Mouse (Mus musculus) forebrain, embryonic 12.5 days (tissue): ENCODE measurements around the gene Setd3. TPM values are rescaled to one million over a fixed set of nuclear protein-coding genes. Genes with fewer than 3 reads are reported as not detected.

ENCODE experiments used
- ATAC-seq: fragments of 200-750 bp; cut with Nextera tagmentation; 2 replicates; pipeline ENCODE4 v1.8.0; 2017; ENCODE audit warnings: moderate TSS enrichment; ENCODE audit not compliant: low FRiP score
- H3K27ac ChIP-seq: fragments of 300-500 bp; sonication (generic); 2 replicates; pipeline ENCODE4 v1.5.1; 2016; ENCODE audit warnings: mild to moderate bottlenecking
- H3K27me3 ChIP-seq: fragments of 300-500 bp; sonication (generic); 2 replicates; pipeline ENCODE4 v1.6.1; 2016; ENCODE audit warnings: mild to moderate bottlenecking
- H3K36me3 ChIP-seq: fragments of 300-500 bp; sonication (generic); replicated peaks from 2 replicates; pipeline ENCODE4 v1.6.1; 2016; ENCODE audit warnings: mild to moderate bottlenecking
- H3K4me1 ChIP-seq: fragments of 300-500 bp; sonication (generic); 2 replicates; pipeline ENCODE4 v1.6.1; 2016
- H3K4me2 ChIP-seq: fragments of 300-500 bp; sonication (generic); 2 replicates; pipeline ENCODE4 v1.6.1; 2016; ENCODE audit warnings: mild to moderate bottlenecking, moderate library complexity
- H3K4me3 ChIP-seq: fragments of 300-500 bp; sonication (generic); replicated peaks from 2 replicates; pipeline ENCODE4 v1.5.1; 2016; ENCODE audit warnings: mild to moderate bottlenecking
- H3K9ac ChIP-seq: fragments of 300-500 bp; sonication (generic); 2 replicates; pipeline ENCODE4 v1.6.1; 2016; ENCODE audit warnings: mild to moderate bottlenecking
- H3K9me3 ChIP-seq: fragments of 300-500 bp; sonication (generic); 2 replicates; pipeline ENCODE4 v1.6.1; 2016
- WGBS: fragments of 180-500 bp; shearing (Covaris S2); methylation state at CpG from one replicate; pipeline ENCODE4 v1.1.7; 2016; 5-methylcytosine and 5-hydroxymethylcytosine counted together
- polyA plus RNA-seq: library from polyadenylated mRNA; unstranded; fragments of >200 nt; fragmentation: Nextera tagmentation; extraction: Ambion mirVana; gene quantifications from 2 replicates; pipeline ENCODE4 v1.2.1, GENCODE M21; 2016

The Setd3 gene
- polyA plus RNA-seq, 1 experiment from 2014 or later, result 103 TPM

GRCm38 (mm10) chr12:108170467-108170866 lies 8.6 kb downstream of the Setd3 start:
- Histone ChIP-seq H3K4me2 (no peak overlapping the region), H3K4me3 (no peak overlapping the region), H3K9ac (no peak overlapping the region), H3K36me3 (no peaks in the 10 kb centered on the region), H3K4me1 (peaks cover 16% of the 10 kb centered on the region), H3K27me3 (no peaks in the 10 kb centered on the region), H3K27ac (no peak overlapping the region), H3K9me3 (no peaks in the 10 kb centered on the region)
- no peak for ATAC-seq
- 89% methylated on average over 3 of the region's 3 CpGs for WGBS

GRCm38 (mm10) chr12:108168909-108169308 lies 10.2 kb downstream of the Setd3 start:
- no peak for ATAC-seq
- H3K4me3 ChIP-seq, result no peak overlapping the region
- 84% methylated on average over 3 of the region's 3 CpGs for WGBS
- no peak overlapping the region for H3K4me2 ChIP-seq
- H3K36me3 ChIP-seq, result no peaks in the 10 kb centered on the region
- H3K9me3 ChIP-seq, result no peaks in the 10 kb centered on the region
- no peak overlapping the region for H3K27ac ChIP-seq
- H3K27me3 ChIP-seq, result no peaks in the 10 kb centered on the region
- peaks cover 16% of the 10 kb centered on the region for H3K4me1 ChIP-seq
- no peak overlapping the region for H3K9ac ChIP-seq

GRCm38 (mm10) chr12:108163706-108164105 lies 15.4 kb downstream of the Setd3 start:
- ATAC-seq, result no peak
- Histone ChIP-seq H3K36me3 (peaks cover 24% of the 10 kb centered on the region), H3K27ac (no peak overlapping the region), H3K9ac (no peak overlapping the region), H3K9me3 (no peaks in the 10 kb centered on the region), H3K4me3 (no peak overlapping the region), H3K27me3 (no peaks in the 10 kb centered on the region), H3K4me1 (peaks cover 2% of the 10 kb centered on the region; the same call in 1 of the 2 replicates), H3K4me2 (no peak overlapping the region)
- WGBS, result 79% methylated on average over 3 of the region's 3 CpGs

GRCm38 (mm10) chr12:108162036-108162435 lies 17.1 kb downstream of the Setd3 start:
- no peak overlapping the region for H3K4me3 ChIP-seq
- no peaks in the 10 kb centered on the region for H3K27me3 ChIP-seq
- H3K9ac ChIP-seq, result no peak overlapping the region
- no peak overlapping the region for H3K4me2 ChIP-seq
- H3K9me3 ChIP-seq, result no peaks in the 10 kb centered on the region
- ATAC-seq, result no peak
- H3K27ac ChIP-seq, result no peak overlapping the region
- 95% methylated on average over 1 of the region's 1 CpGs for WGBS
- peaks cover 34% of the 10 kb centered on the region for H3K36me3 ChIP-seq
- H3K4me1 ChIP-seq, result no peaks in the 10 kb centered on the region; the same call in 1 of the 2 replicates

GRCm38 (mm10) chr12:108159863-108160262 lies 19.3 kb downstream of the Setd3 start:
- no peak overlapping the region for H3K9ac ChIP-seq
- no peak for ATAC-seq
- H3K4me3 ChIP-seq, result no peak overlapping the region
- H3K27ac ChIP-seq, result no peak overlapping the region
- H3K9me3 ChIP-seq, result no peaks in the 10 kb centered on the region
- no peaks in the 10 kb centered on the region for H3K4me1 ChIP-seq
- no peaks in the 10 kb centered on the region for H3K27me3 ChIP-seq
- peaks cover 47% of the 10 kb centered on the region for H3K36me3 ChIP-seq
- H3K4me2 ChIP-seq, result no peak overlapping the region

- H3K4me3 ChIP-seq, result no peak overlapping the region
- no peaks in the 10 kb centered on the region for H3K9me3 ChIP-seq
- peaks cover 49% of the 10 kb centered on the region for H3K36me3 ChIP-seq
- H3K4me1 ChIP-seq, result no peaks in the 10 kb centered on the region
- H3K27ac ChIP-seq, result no peak overlapping the region
- H3K9ac ChIP-seq, result no peak overlapping the region
- WGBS, result 99% methylated on average over 2 of the region's 2 CpGs
- ATAC-seq, result no peak
- no peak overlapping the region for H3K4me2 ChIP-seq
- no peaks in the 10 kb centered on the region for H3K27me3 ChIP-seq
Observed at GRCm38 (mm10) chr12:108152743-108153142, 26.4 kb downstream of the Setd3 start.

GRCm38 (mm10) chr12:108149764-108150163 lies 29.4 kb downstream of the Setd3 start:
- peaks cover 32% of the 10 kb centered on the region for H3K36me3 ChIP-seq
- no peaks in the 10 kb centered on the region for H3K9me3 ChIP-seq
- 79% methylated on average over 3 of the region's 3 CpGs for WGBS

GRCm38 (mm10) chr12:108145198-108145597 lies 33.9 kb downstream of the Setd3 start:
- H3K4me3 ChIP-seq, result no peak overlapping the region
- H3K36me3 ChIP-seq, result peaks cover 23% of the 10 kb centered on the region
- no peak overlapping the region for H3K4me2 ChIP-seq
- WGBS, result 95% methylated on average over 3 of the region's 3 CpGs
- no peaks in the 10 kb centered on the region for H3K9me3 ChIP-seq
- H3K4me1 ChIP-seq, result no peaks in the 10 kb centered on the region
- H3K27ac ChIP-seq, result no peak overlapping the region
- no peak for ATAC-seq
- no peak overlapping the region for H3K9ac ChIP-seq
- no peaks in the 10 kb centered on the region for H3K27me3 ChIP-seq

More at GRCm38 (mm10) chr12:108149764-108150163, 29.4 kb downstream of the Setd3 start:
- no peak overlapping the region for H3K4me3 ChIP-seq
- H3K4me2 ChIP-seq, result no peak overlapping the region
- no peak overlapping the region for H3K9ac ChIP-seq
- no peaks in the 10 kb centered on the region for H3K27me3 ChIP-seq
- no peak for ATAC-seq
- no peak overlapping the region for H3K27ac ChIP-seq
- no peaks in the 10 kb centered on the region for H3K4me1 ChIP-seq

GRCm38 (mm10) chr12:108143624-108144498 lies 35.3 kb downstream of the Setd3 start:
- Histone ChIP-seq H3K27me3 (no peaks in the 10 kb centered on the region), H3K9me3 (no peaks in the 10 kb centered on the region), H3K4me1 (no peaks in the 10 kb centered on the region), H3K9ac (no peak overlapping the region), H3K4me2 (no peak overlapping the region), H3K36me3 (peaks cover 19% of the 10 kb centered on the region), H3K27ac (no peak overlapping the region), H3K4me3 (no peak overlapping the region)
- no peak for ATAC-seq
- 88% methylated on average over 5 of the region's 5 CpGs for WGBS

- 83% methylated on average over 6 of the region's 6 CpGs for WGBS
- no peaks in the 10 kb centered on the region for H3K27me3 ChIP-seq
- H3K36me3 ChIP-seq, result peaks cover 32% of the 10 kb centered on the region
- H3K4me1 ChIP-seq, result 0 out of 2 replicates have a peak, but pooled peaks cover 4% of the 10 kb centered on the region
- H3K4me2 ChIP-seq, result no peak overlapping the region
- H3K9ac ChIP-seq, result no peak overlapping the region
- ATAC-seq, result no peak
- H3K27ac ChIP-seq, result no peak overlapping the region
- no peaks in the 10 kb centered on the region for H3K9me3 ChIP-seq
- H3K4me3 ChIP-seq, result no peak overlapping the region
Observed at GRCm38 (mm10) chr12:108135610-108136208, 43.4 kb downstream of the Setd3 start.

- no peak overlapping the region for H3K9ac ChIP-seq
- 83% methylated on average over 2 of the region's 2 CpGs for WGBS
- H3K27ac ChIP-seq, result no peak overlapping the region
- H3K36me3 ChIP-seq, result peaks cover 48% of the 10 kb centered on the region
- no peaks in the 10 kb centered on the region for H3K27me3 ChIP-seq
- ATAC-seq, result no peak
- H3K4me2 ChIP-seq, result no peak overlapping the region
- H3K4me1 ChIP-seq, result 0 out of 2 replicates have a peak, but pooled peaks cover 4% of the 10 kb centered on the region
- 0 out of 2 replicates have a peak, but pooled peaks cover 4% of the 10 kb centered on the region for H3K9me3 ChIP-seq
- no peak overlapping the region for H3K4me3 ChIP-seq
Observed at GRCm38 (mm10) chr12:108133181-108133580, 45.9 kb downstream of the Setd3 start.

GRCm38 (mm10) chr12:108132450-108133070 lies 46.6 kb downstream of the Setd3 start:
- ATAC-seq, result no peak
- WGBS, result 90% methylated on average over 8 of the region's 8 CpGs
- Histone ChIP-seq H3K9ac (no peak overlapping the region), H3K4me3 (no peak overlapping the region), H3K36me3 (peaks cover 50% of the 10 kb centered on the region), H3K27me3 (no peaks in the 10 kb centered on the region), H3K4me2 (no peak overlapping the region), H3K9me3 (0 out of 2 replicates have a peak, but pooled peaks cover 4% of the 10 kb centered on the region), H3K4me1 (0 out of 2 replicates have a peak, but pooled peaks cover 4% of the 10 kb centered on the region), H3K27ac (no peak overlapping the region)
